Mouse (Mus musculus) regulatory T cell (primary cell): ENCODE results near the gene Pop7.

Source experiments
- in situ Hi-C: fragments of 300-600 bp; cut with MboI, MseI; formaldehyde crosslinking; loops from one replicate; pipeline ENCODE4 v1.15.1; 2025; ENCODE audit warnings: high pct_unique_total_duplicates

The Pop7 gene

DNA sequence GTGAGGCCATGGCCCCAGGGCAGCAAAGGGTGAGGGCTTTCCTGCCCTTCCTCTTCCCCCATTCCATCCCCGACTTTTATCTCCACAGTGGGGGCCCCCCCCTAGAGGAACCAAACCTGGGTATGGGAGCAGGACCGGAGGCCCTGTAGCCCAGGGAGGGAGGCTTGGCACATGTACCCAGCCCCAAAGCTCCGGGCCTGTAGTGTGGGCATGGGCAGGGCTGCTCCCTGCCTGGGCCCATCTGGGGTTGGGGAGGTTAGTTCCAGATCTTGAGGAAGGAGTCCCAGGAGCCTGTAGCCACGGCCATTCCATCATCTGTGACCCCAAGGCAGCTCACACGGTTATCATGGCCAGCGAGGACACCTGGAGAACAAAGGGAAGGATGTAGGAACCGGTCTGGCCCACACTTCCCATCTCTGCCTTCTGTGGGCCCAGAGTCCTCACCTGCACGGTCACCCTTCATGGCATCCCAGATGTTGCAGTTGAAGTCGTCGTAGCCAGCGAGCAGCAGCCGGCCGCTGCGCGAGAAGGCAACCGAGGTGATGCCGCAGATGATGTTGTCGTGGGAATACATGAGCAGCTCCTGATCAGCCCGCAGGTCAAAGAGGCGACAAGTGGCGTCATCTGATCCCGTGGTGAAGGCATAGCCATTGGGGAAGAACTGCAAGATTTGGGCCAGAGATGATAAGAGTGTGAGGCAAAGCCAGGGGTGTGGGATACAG is 26.1 kb upstream of the Pop7 start:
- in situ Hi-C loops, result loop anchor here (10.0 kb wide), 1 partner anchor 236 kb away; no protein-coding TSS in a partner anchor

DNA sequence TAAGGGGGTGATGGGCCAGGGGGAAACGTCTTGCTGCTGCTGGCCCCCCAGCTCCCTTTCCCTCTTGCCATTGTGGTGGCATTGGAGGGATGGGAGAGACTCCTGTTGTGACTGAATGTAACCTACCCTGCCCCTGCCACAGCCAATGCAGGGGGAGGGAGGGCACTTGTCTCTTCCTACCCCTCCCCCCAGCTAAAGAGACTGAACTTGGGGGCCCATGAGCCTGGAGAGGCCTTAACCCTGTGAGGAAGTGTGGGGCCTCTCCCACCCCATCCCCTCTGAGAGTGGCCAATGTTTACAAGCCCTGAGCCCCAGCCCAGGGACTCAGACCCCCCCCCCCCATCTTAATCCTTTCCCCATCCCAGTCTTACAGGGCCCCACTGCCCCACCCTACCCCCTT is 25.1 kb upstream of the Pop7 start:
- in situ Hi-C loops, result loop anchor here (10.0 kb wide), 1 partner anchor 237 kb away; no protein-coding TSS in a partner anchor

DNA sequence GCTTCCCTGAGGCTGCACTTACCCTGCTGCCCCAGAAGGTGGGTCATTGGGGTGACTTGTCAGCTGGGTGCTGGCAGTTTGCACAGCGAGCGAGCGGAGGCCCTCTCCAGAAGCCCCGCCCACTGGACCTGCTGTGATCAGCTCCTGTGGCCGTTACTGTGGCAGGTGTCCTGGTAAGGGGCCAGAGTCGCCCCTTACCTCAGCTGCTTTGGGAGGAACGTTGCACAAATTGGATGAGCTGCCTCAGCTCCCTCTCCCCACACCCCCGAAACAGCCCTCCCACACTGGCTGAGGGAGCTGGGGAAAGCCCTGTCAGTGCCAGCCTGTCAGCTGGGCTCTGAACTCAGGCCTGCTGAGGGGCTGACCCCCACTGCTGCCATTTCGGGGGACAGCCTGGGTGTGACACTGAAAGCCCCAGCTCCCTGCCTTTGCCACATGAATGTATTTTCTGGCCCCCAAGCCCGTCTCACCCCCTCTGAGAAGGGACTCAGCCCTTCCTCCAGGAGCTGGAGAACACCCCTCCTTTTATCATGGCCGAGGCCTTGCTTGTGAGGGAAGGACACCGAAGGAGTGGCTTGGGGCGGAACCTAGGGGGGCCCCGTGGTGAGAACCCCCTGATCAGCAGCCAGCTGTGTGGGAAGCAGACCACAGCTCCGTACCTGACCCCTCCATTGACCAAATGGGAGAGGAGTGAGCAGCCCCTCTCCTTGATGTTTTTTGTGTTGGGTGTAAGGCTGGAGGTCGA is 24.0 kb upstream of the Pop7 start:
- in situ Hi-C loops, result loop anchor here (10.0 kb wide), 1 partner anchor 238 kb away; no protein-coding TSS in a partner anchor

DNA sequence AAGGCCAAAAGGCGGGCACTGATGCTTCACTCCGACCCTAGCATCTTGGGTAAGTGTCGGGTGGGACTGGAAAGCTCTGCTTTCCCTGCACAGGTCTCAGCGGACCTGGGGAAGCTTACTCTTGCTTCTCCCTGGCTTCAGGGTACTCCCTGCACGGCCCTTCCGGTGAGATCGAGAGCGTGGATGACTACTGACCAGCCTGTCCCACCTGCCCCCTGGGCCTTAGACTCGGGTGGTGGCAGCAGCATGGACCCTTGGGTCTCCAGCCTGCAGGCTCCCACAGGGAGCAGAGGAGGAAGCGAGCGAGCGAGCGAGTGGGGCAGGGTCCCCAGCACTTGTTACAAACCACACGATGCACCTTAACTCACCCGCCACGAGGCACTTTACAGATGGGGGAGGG is 23.2 kb upstream of the Pop7 start:
- in situ Hi-C loops, result loop anchor here (10.0 kb wide), 1 partner anchor 239 kb away; no protein-coding TSS in a partner anchor

DNA sequence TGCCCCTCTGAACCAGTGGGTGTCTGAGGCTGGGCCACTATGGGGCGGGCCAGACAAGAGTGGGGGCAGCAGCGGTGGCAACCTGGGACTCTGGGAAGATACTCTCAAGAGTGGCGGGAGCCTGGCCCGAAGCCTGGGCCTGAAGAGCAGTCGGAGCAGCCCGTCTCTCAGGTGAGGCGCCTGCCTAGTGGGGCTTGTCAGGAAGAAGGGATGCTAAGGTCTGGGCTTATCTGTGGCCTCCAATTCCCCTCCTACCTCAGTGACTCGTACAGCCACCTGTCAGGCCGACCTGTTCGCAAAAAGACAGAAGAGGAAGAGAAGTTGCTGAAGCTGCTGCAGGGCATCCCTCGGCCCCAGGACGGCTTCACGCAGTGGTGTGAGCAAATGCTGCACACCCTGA is 22.4 kb upstream of the Pop7 start:
- in situ Hi-C loops, result loop anchor here (10.0 kb wide), 1 partner anchor 240 kb away; no protein-coding TSS in a partner anchor

DNA sequence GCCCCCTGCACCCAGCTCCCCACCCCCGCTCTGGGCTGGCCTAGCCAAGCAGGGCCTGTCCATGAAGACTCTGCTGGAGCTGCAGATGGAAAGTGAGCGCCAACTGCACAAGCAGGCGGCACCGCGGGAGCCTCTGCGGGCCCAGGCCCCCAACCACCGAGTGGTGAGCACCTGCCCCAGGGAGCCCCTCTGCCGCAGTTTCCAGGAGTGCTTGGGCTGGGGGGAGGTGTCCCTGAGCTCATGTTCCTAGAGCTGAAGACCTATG is 21.9 kb upstream of the Pop7 start:
- in situ Hi-C loops, result loop anchor here (10.0 kb wide), 1 partner anchor 241 kb away; no protein-coding TSS in a partner anchor

DNA sequence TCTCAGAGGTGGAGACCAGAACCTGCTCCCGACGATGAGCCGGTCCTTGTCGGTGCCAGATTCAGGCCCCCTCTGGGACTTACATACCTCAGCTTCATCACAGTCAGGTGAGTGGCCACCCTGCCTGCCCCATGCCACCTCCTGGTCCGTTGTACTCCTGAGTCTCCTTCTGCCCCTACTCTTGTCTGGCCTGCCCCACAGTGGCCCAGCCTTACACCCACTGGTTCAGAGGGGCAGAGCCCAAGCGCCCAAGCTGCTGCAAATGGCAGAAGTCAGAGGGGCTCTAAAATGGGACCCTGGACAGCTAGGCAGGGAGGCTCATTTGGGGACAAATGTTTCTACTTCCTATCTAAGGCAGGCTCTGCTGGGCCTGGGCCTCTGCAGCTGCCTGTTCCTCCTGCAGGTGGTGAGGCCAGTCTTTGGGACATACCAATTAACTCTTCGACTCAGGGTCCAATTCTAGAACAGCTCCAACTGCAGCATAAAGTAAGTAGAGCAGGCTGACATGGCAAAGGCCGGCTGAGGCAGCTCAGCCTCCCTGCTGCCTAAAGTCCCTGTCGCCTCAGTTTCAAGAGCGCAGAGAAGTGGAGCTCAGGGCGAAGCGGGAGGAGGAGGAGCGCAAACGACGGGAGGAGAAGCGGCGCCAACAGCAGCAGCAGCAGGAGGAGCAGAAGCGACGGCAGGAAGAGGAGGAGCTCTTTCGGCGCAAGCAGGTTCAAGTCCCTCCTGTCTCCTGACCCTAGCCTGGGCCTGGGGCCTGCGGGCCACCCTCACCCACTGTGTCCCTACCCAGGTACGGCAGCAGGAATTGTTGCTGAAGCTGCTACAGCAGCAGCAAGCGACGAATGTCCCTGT is 21.3 kb upstream of the Pop7 start:
- in situ Hi-C loops, result loop anchor here (10.0 kb wide), 1 partner anchor 241 kb away; no protein-coding TSS in a partner anchor

DNA sequence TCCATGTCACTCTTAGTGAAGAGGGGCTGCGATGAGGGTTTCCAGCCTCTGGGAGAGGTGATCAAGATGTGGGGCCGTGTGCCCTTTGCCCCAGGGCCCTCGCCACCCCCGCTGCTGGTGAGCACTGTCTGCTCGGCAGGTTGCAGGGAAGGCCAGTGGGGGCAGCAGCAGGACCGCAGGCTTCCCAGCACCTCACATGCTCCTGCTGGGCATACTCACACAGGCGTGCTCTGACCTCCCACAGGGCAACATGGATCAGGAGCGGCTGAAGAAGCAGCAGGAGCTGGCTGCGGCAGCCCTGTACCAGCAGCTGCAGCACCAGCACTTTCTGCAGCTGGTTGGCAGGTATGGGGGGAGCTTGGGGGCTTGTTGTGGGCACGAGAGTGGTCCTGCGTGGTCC is 20.4 kb upstream of the Pop7 start:
- in situ Hi-C loops, result loop anchor here (10.0 kb wide), 1 partner anchor 242 kb away; no protein-coding TSS in a partner anchor

DNA sequence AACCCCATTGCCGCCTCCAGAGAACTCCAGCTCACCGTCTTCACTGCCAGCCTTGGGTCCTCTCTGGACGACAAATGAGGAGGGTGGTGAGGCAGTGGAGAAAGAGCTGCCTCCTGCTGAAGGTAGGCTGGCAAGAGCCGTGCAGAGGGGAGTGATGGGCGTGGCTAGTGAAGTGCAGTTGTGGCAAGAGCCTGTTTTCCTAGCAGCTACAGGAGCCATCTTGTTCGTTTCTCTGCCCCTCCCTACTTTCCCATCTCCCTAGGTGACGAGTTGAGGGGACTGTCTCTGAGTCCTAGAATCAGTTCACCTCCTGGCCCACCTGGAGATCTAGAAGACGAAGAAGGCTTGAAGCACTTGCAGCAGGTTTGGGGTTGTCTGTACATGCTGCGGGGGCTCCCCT is 19.5 kb upstream of the Pop7 start:
- in situ Hi-C loops, result loop anchor here (10.0 kb wide), 1 partner anchor 243 kb away; no protein-coding TSS in a partner anchor

DNA sequence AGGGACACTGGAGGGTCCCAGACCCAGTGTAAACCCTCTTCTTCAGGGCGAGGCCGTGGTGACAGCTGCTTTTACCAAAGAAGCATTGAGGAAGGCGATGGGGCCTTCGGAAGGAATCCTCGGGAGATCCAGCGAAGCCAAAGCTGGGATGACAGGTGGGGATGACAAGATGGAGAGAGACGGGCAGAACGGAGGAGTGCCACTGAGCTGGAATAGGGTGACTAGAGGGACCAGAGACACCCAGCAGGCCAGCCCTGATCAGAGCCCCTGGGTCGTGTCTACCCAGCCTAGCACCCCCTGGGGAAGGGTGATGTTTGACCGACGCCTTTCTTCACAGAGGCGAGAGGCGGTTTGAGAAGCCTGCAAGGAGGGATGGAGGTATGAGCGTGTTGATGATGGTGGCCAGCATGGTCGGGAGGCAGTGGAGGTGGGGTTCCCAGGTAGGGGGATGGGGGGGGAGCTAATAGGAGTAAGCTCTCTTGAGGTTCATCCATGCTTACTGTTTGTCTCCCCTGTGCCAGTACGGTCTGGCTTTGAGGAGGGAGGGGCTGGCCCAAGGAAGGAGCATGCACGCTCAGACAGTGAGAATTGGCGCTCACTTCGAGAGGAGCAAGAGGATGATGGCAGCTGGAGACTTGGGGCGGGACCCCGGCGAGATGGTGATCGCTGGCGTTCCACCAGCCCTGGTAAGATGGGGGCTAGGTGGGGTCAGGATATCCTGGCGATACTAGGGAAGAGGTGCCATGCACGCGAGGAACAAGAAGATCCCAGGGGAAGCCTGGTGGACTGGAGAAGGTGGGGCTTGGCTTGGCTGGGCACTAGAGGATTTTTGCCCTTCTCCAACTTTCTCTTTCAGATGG is 17.6 kb upstream of the Pop7 start:
- in situ Hi-C loops, result loop anchor here (10.0 kb wide), 2 partner anchors 245 to 1825 kb away; no protein-coding TSS in a partner anchor

DNA sequence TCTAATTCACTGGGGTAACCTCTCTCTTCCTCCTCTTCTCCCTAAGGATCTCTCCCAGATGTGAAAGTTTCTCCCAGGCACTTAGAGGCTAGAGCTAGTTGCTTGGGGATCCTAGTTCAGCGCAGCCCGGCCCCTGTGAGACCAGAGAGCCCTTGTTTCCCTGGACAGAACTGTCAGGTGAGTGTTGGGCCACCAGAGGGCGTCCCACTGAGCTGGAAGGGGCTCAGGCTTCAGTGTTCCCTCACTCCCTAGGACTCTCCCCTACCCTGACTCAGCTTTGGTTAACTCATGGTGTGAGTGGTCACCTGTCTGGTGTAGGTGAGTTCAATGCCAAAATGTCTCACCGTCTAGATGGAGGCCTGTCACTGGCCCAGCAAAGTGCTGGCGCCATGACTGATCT is 16.1 kb upstream of the Pop7 start, which contains the start of gene Gigyf1:
TSS of gene Gigyf1 (plus strand) at position 113 of the 400 bp plus-strand sequence.
- in situ Hi-C loops, result loop anchor here (10.0 kb wide), 1 partner anchor 1824 kb away; no protein-coding TSS in a partner anchor

DNA sequence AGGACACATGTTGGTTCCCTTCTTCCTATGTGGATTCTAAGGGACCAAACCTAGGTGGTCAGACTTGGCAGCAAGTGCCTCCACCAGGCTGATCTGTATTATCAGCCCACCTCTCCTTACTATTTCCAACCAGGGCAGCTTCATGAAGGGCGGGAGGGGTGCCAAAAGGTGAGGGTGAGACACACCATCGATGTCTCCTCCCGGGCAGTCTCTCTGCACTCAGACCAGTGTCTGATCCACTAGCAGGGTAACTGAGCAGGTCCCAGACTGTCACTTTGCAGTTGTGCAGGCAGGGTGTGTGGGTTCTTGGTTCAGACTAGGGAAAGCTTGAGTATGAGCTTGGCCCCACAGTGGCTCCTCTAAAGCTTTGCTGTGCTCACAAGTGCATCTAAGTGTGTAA is 12.5 kb upstream of the Pop7 start:
- in situ Hi-C loops, result loop anchor here (10.0 kb wide), 1 partner anchor 1820 kb away; no protein-coding TSS in a partner anchor

DNA sequence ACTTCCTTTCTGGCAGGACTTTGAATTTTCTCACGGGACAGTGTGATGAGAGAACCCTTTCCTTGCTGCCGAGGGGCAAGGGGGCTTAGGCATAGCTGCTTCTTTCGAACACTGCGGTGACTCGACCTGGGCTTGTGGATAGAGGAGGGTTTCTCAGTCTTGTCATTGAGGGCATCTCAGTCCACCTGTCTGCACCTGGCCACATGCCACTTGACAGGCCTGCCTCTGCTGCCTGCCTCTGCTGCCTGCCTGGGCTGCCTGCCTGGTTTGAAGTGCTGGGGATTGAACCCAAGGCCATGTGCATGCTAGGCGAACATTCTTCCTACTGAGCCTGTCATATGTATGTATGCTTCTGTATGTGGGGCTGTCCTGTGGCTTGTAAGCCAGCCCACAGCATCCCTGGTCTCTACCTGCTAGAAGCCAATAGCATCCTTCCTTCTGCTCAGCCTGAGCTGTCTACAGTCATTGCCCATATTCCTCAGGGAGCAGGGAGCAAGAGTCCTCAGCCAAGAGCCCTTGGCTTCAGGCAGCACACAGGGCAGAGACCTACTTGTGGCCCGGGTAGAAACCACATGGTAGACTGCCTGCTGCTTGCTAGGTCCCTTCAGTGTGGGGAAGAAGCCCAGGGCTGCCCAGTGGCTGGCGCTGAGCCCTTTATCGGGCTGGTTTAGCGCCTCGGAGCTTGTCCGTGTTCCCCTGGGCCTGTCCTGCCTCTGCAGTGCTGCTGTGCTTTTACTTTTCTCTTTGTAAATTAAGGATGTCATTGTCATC is 11.8 kb upstream of the Pop7 start:
- in situ Hi-C loops, result loop anchor here (10.0 kb wide), 1 partner anchor 1819 kb away; no protein-coding TSS in a partner anchor

DNA sequence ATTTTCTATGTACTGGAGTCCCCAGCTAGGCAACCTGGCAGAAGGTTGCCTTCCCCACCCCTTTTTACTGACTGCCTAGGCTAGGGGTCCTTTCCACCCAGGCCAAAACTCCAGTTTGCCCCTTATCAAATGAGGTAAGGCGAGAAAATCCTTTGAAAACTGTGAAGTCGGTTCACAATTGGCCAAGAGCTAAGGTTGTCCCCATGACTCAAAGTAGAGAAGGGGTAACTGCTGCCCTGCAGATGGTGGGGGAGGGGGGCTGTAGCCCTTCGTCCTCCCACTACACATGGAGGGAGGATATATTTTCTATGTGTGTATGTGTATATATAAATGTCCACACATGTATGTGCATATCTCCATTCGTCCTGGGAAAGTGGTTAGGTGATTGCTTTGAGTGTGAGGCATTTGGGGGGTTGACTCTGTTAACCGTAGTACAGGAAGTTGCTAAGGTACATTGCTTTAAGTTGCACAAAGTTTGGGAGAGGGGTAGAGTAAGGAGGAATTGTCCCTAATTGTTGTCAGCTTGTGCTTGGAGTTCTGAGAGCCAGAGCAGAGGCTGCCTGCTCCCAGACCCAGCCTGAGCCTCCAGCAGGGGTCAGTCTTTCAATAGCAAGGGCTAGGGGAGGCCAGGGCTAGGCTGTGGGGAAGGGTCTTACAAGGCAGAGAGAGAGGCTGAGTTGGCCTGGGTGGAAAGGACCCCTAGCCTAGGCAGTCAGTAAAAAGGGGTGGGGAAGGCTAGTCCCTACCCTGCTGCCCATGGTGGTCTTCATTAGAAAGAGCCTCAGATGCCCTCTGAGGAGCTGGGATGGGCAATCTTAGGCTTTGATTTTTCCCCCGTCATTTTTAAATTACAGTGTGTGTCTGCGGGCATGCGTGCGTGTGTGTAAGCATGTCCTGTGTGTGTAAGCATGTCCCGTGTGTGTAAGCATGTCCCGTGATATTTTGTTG is 10.8 kb upstream of the Pop7 start:
- in situ Hi-C loops, result loop anchor here (10.0 kb wide), 1 partner anchor 1818 kb away; no protein-coding TSS in a partner anchor

DNA sequence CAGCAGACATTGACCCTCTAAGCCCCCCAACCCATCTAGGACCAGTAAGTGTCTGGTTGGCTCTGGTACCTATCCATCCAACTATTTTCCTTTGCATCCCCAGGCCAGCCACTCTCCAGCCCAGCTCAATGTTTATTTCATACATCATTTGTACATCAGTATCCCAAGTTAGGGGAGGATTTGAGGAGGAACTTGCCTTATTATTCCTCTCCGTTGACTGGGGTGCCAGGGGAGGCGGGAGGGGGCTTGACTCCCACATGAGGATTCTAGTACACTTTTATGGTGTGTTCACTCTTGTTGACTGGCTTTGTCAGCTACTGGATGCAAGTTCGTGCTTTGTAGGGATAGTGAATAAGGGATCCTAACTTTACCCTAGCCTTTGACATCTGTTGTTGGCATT is 9.4 kb upstream of the Pop7 start:
- in situ Hi-C loops, result loop anchor here (10.0 kb wide), 1 partner anchor 1817 kb away; no protein-coding TSS in a partner anchor

DNA sequence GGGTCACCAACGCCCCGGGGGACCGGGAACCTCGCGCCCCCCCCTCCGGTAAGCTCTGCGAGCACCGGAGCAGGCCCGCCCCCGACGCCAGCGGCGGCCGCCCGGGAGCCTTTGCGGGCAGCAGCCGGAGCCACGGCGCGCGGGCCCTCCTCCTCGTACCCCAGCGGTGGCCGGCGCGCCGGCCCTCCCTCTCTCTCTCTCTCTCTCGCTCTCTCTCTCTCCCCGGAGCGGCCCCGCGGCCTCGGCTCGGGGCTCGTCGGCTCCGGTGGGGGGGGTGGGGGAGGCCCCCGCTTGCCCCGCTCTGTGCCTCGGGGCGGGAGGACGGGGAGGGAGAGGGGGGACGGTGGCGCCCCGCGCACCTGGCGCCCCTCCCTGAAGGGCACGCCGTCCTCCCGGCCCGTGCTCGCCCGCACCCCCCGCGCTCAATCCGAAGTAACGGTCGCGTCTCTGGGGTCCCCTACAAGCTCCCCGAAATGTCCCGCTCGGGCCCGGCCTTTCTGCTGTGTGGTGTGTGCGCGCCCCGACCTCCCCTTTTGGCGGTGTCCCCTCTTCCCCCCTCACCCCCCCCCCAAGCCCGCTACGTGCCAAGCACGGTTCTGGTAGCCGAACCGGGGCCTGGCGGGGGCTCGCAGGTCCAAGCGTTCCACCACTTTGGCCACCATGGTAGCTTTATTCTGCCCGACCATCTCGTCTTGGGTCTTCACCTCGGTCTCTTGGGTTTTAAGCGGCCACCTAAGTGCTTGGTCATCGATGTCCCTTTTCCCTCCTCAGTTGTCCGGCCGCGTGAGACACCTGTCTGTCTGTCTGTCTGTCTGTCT is 8.5 kb upstream of the Pop7 start:
- in situ Hi-C loops, result loop anchor here (10.0 kb wide), 1 partner anchor 1816 kb away; no protein-coding TSS in a partner anchor

DNA sequence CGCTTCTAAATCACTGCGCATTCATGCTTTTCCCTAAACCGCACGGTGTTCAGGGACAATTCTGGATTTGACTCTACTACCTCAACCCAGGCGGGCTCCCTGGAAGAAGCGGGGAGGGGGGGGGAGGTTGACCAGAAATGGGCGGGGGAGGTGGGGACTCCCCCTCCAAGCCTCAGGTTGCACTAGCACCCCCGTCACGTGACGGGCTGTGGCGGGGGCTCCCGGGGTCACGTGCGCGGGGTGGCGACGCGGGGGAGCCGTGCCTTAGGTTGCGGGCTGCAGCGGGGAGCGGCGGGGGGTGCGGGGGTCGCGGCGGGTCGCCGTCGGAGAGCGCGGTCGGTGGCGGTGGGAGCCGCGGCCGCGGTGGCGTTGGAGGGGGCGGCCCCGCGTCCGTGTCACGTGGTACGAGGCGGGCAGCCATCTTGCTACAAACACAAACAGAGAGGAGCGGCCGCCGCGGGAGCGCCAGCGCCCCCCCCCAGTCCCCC is 7.7 kb upstream of the Pop7 start:
- in situ Hi-C loops, result loop anchor here (10.0 kb wide), 1 partner anchor 1815 kb away; no protein-coding TSS in a partner anchor
